Comparison of ENCODE assay signal across 30 mouse cellular contexts in genomic region chr11:73329442-73329841, GRCm38 (mm10). TPM values are rescaled to one million over a fixed set of nuclear protein-coding genes. Genes with fewer than 3 reads are reported as not detected.
"Had no signal": no experiment of that assay in that cellular context is flagged by ENCODE, and none has a peak within 500 bp of the region (broad histone marks: within the 10 kb centered on the region; RNA-seq: fewer than 3 reads in every experiment).

Aspa (minus strand) TSS chr11:73329596.
Gm49340 (plus strand) TSS chr11:73329741.
Spata22 (plus strand) TSS chr11:73329741.

- H3K4me1 ChIP-seq: limb, embryonic 12.5 days; limb, embryonic 15.5 days; liver, embryonic 13.5 days; midbrain, embryonic 12.5 days; midbrain, embryonic 15.5 days; neural tube, embryonic 13.5 days had no signal

- H3K9me3 ChIP-seq: kidney, embryonic 15.5 days; limb, embryonic 12.5 days; limb, embryonic 15.5 days; liver, embryonic 13.5 days; midbrain, embryonic 12.5 days; midbrain, embryonic 15.5 days; neural tube, embryonic 13.5 days had no signal

- H3K27me3 ChIP-seq: kidney, embryonic 15.5 days; limb, embryonic 12.5 days; limb, embryonic 15.5 days; liver, embryonic 13.5 days; midbrain, embryonic 12.5 days; midbrain, embryonic 15.5 days; neural tube, embryonic 13.5 days had no signal

- H3K27ac ChIP-seq: kidney, embryonic 15.5 days; limb, embryonic 12.5 days; limb, embryonic 15.5 days; liver, embryonic 13.5 days; midbrain, embryonic 12.5 days; midbrain, embryonic 15.5 days; neural tube, embryonic 13.5 days; stomach, postnatal 0 days had no signal

- H3K9ac ChIP-seq: kidney, embryonic 15.5 days; limb, embryonic 12.5 days; limb, embryonic 15.5 days; liver, embryonic 13.5 days; midbrain, embryonic 12.5 days; midbrain, embryonic 15.5 days; neural tube, embryonic 13.5 days had no signal

- H3K36me3 ChIP-seq: kidney, embryonic 15.5 days; limb, embryonic 12.5 days; limb, embryonic 15.5 days; liver, embryonic 13.5 days; midbrain, embryonic 12.5 days; midbrain, embryonic 15.5 days; neural tube, embryonic 13.5 days had no signal

- ATAC-seq: midbrain, embryonic 15.5 days had no signal

- H3K4me3 ChIP-seq: kidney, embryonic 15.5 days; limb, embryonic 12.5 days; limb, embryonic 15.5 days; liver, embryonic 13.5 days; midbrain, embryonic 12.5 days; midbrain, embryonic 15.5 days; myocyte; neural tube, embryonic 13.5 days had no signal

- DNase-seq: kidney, adult 11 months; kidney, adult 8-10 months; kidney, postnatal 10 days; kidney, postnatal 36 days; left cerebral cortex, postnatal 4 days; liver, embryonic 13.5 days; lung, adult 2 months; lung, postnatal 14 days; lung, postnatal 4 days; right cerebral cortex, adult 18-20 months; right cerebral cortex, postnatal 14 days; right cerebral cortex, postnatal 4 days; thymus, adult 2 months; thymus, postnatal 14 days; thymus, postnatal 4 days had no signal

RNA-seq across cellular contexts. Expression of gene Gm49340, which starts in this region (rescaled TPM):
- total RNA-seq: layer of hippocampus, adult 8-10 months; layer of hippocampus, postnatal 10 days; left cerebral cortex, adult 8-10 months; left cerebral cortex, postnatal 14 days; left cerebral cortex, postnatal 4 days; megakaryocyte, adult 5-6 weeks; monocyte, adult 5-6 weeks; neutrophil, adult 5-6 weeks had no signal

RNA-seq across cellular contexts. Expression of gene Spata22, which starts in this region (rescaled TPM):
- total RNA-seq: layer of hippocampus, postnatal 10 days; left cerebral cortex, adult 8-10 months; left cerebral cortex, postnatal 14 days; megakaryocyte, adult 5-6 weeks; monocyte, adult 5-6 weeks; neutrophil, adult 5-6 weeks had no signal
